Mouse (Mus musculus) heart, embryonic 15.5 days (tissue): ENCODE data around the gene Tmem132e. TPM values are rescaled to one million over a fixed set of nuclear protein-coding genes. Genes with fewer than 3 reads are reported as not detected.
A peak's percentile ranks its signal among the peaks of the same experiment; 100 is the strongest.

Experiments
- ATAC-seq: fragments of 200-750 bp; cut with Nextera tagmentation; replicated peaks from 2 replicates; pipeline ENCODE4 v1.8.0; 2017; ENCODE audit warnings: low read depth, moderate TSS enrichment; ENCODE audit not compliant: insufficient number of reproducible peaks, insufficient read depth, low FRiP score
- H3K27ac ChIP-seq: fragments of 300-500 bp; sonication (generic); 2 replicates; pipeline ENCODE4 v1.5.1; 2015; ENCODE audit warnings: mild to moderate bottlenecking, inconsistent platforms
- H3K27me3 ChIP-seq: fragments of 300-500 bp; sonication (generic); 2 replicates; pipeline ENCODE4 v1.6.1; 2015; ENCODE audit warnings: inconsistent platforms
- H3K36me3 ChIP-seq: fragments of 300-500 bp; sonication (generic); 2 replicates; pipeline ENCODE4 v1.6.1; 2015; ENCODE audit warnings: mild to moderate bottlenecking, inconsistent platforms
- H3K4me1 ChIP-seq: fragments of 300-500 bp; sonication (generic); replicated peaks from 2 replicates; pipeline ENCODE4 v1.6.1; 2015; ENCODE audit warnings: inconsistent platforms
- H3K4me2 ChIP-seq: fragments of 300-500 bp; sonication (generic); 2 replicates; pipeline ENCODE4 v1.6.1; 2015; ENCODE audit warnings: inconsistent platforms, mild to moderate bottlenecking, moderate library complexity
- H3K4me3 ChIP-seq: fragments of 300-500 bp; sonication (generic); 2 replicates; pipeline ENCODE4 v1.5.1; 2015; ENCODE audit warnings: mild to moderate bottlenecking, inconsistent platforms
- H3K9ac ChIP-seq: fragments of 300-500 bp; sonication (generic); 2 replicates; pipeline ENCODE4 v1.6.1; 2015; ENCODE audit warnings: mild to moderate bottlenecking, inconsistent platforms
- H3K9me3 ChIP-seq: fragments of 300-500 bp; sonication (generic); replicated peaks from 2 replicates; pipeline ENCODE4 v1.6.1; 2016; ENCODE audit warnings: inconsistent platforms
- WGBS: fragments of 180-500 bp; shearing (Covaris S2); methylation state at CpG from one replicate; pipeline ENCODE4 v1.1.7; 2015; ENCODE audit warnings: mixed read lengths; 5-methylcytosine and 5-hydroxymethylcytosine counted together
- polyA plus RNA-seq: library from polyadenylated mRNA; unstranded; fragments of >200 nt; fragmentation: Nextera tagmentation; extraction: Ambion mirVana; gene quantifications from 2 replicates; pipeline ENCODE4 v1.2.1, GENCODE M21; 2015

Tmem132e gene
- polyA plus RNA-seq, 1 experiment from 2014 or later: 0.06 TPM

GRCm38 (mm10) chr11:82389396-82390291, 944 bp downstream of the Tmem132e start:
- Histone ChIP-seq H3K9ac (peak overlapping the region; percentile 39), H3K4me2 (peak overlapping the region; percentile 92), H3K4me3 (peak overlapping the region; percentile 56), H3K36me3 (no peaks in the 10 kb centered on the region), H3K27me3 (peaks cover 96% of the 10 kb centered on the region), H3K9me3 (no peaks in the 10 kb centered on the region), H3K27ac (no peak overlapping the region), H3K4me1 (peaks cover 33% of the 10 kb centered on the region)
- ATAC-seq: no peak
- 3% methylated on average over 69 of the region's 69 CpGs for WGBS

- Histone ChIP-seq H3K27ac (no peak overlapping the region), H3K4me1 (peaks cover 26% of the 10 kb centered on the region), H3K27me3 (peaks cover 85% of the 10 kb centered on the region), H3K36me3 (no peaks in the 10 kb centered on the region), H3K9me3 (no peaks in the 10 kb centered on the region), H3K4me2 (no peak overlapping the region), H3K9ac (no peak overlapping the region), H3K4me3 (no peak overlapping the region)
- 50% methylated on average over 3 of the region's 3 CpGs for WGBS
- no peak for ATAC-seq
These were observed 3.6 kb downstream of the Tmem132e start for GRCm38 (mm10) chr11:82392341-82392740.

- ATAC-seq: no peak
- 6% methylated on average over 3 of the region's 3 CpGs for WGBS
- Histone ChIP-seq H3K9ac (no peak overlapping the region), H3K4me3 (no peak overlapping the region), H3K9me3 (no peaks in the 10 kb centered on the region), H3K36me3 (no peaks in the 10 kb centered on the region), H3K27ac (no peak overlapping the region), H3K4me2 (no peak overlapping the region), H3K4me1 (no peaks in the 10 kb centered on the region), H3K27me3 (peaks cover 23% of the 10 kb centered on the region)
These were observed 10.9 kb downstream of the Tmem132e start for GRCm38 (mm10) chr11:82399621-82400020.

- WGBS: 40% methylated on average over 3 of the region's 3 CpGs
- no peak overlapping the region for H3K4me3 ChIP-seq
These were observed 16.9 kb downstream of the Tmem132e start for GRCm38 (mm10) chr11:82405641-82406040.

GRCm38 (mm10) chr11:82406358-82407221, 17.9 kb downstream of the Tmem132e start:
- no peak for ATAC-seq
- Histone ChIP-seq H3K4me2 (no peak overlapping the region), H3K9ac (no peak overlapping the region), H3K9me3 (no peaks in the 10 kb centered on the region), H3K27ac (no peak overlapping the region), H3K27me3 (0 out of 2 replicates have a peak, but pooled peaks cover 3% of the 10 kb centered on the region), H3K4me1 (no peaks in the 10 kb centered on the region), H3K4me3 (no peak overlapping the region), H3K36me3 (no peaks in the 10 kb centered on the region)
- WGBS: 51% methylated on average over 11 of the region's 11 CpGs

More at GRCm38 (mm10) chr11:82405641-82406040, 16.9 kb downstream of the Tmem132e start:
- Histone ChIP-seq H3K27ac (no peak overlapping the region), H3K27me3 (0 out of 2 replicates have a peak, but pooled peaks cover 3% of the 10 kb centered on the region), H3K9ac (no peak overlapping the region), H3K4me1 (no peaks in the 10 kb centered on the region), H3K4me2 (no peak overlapping the region), H3K9me3 (no peaks in the 10 kb centered on the region), H3K36me3 (no peaks in the 10 kb centered on the region)
- ATAC-seq: no peak

- Histone ChIP-seq H3K4me3 (no peak overlapping the region), H3K4me2 (no peak overlapping the region), H3K27me3 (0 out of 2 replicates have a peak, but pooled peaks cover under 1% of the 10 kb centered on the region), H3K36me3 (no peaks in the 10 kb centered on the region), H3K9me3 (no peaks in the 10 kb centered on the region), H3K9ac (no peak overlapping the region), H3K4me1 (no peaks in the 10 kb centered on the region), H3K27ac (no peak overlapping the region)
- 55% methylated on average over 1 of the region's 1 CpGs for WGBS
- no peak for ATAC-seq
These were observed 23.8 kb downstream of the Tmem132e start for GRCm38 (mm10) chr11:82412496-82412895.

GRCm38 (mm10) chr11:82418337-82419041, 29.8 kb downstream of the Tmem132e start:
- Histone ChIP-seq H3K4me3 (no peak overlapping the region), H3K4me2 (no peak overlapping the region), H3K36me3 (no peaks in the 10 kb centered on the region), H3K27ac (no peak overlapping the region), H3K9me3 (no peaks in the 10 kb centered on the region), H3K9ac (no peak overlapping the region), H3K4me1 (no peaks in the 10 kb centered on the region), H3K27me3 (no peaks in the 10 kb centered on the region)
- ATAC-seq: no peak
- WGBS: 39% methylated on average over 8 of the region's 9 CpGs

GRCm38 (mm10) chr11:82421909-82422308, 33.2 kb downstream of the Tmem132e start:
- Histone ChIP-seq H3K9me3 (no peaks in the 10 kb centered on the region), H3K9ac (no peak overlapping the region), H3K36me3 (no peaks in the 10 kb centered on the region), H3K27me3 (no peaks in the 10 kb centered on the region), H3K4me1 (no peaks in the 10 kb centered on the region), H3K27ac (no peak overlapping the region), H3K4me2 (no peak overlapping the region), H3K4me3 (no peak overlapping the region)
- no peak for ATAC-seq
- WGBS: 52% methylated on average over 5 of the region's 5 CpGs

GRCm38 (mm10) chr11:82423521-82423920, 34.8 kb downstream of the Tmem132e start:
- WGBS: 28% methylated on average over 4 of the region's 4 CpGs

GRCm38 (mm10) chr11:82428801-82429200, 40.1 kb downstream of the Tmem132e start:
- Histone ChIP-seq H3K36me3 (no peaks in the 10 kb centered on the region), H3K4me1 (no peaks in the 10 kb centered on the region), H3K27ac (no peak overlapping the region), H3K4me3 (no peak overlapping the region), H3K9ac (no peak overlapping the region), H3K9me3 (no peaks in the 10 kb centered on the region), H3K4me2 (no peak overlapping the region), H3K27me3 (peaks cover 32% of the 10 kb centered on the region)
- no peak for ATAC-seq
- WGBS: 66% methylated on average over 4 of the region's 4 CpGs

More at GRCm38 (mm10) chr11:82423521-82423920, 34.8 kb downstream of the Tmem132e start:
- Histone ChIP-seq H3K36me3 (no peaks in the 10 kb centered on the region), H3K27me3 (no peaks in the 10 kb centered on the region), H3K27ac (no peak overlapping the region), H3K9me3 (no peaks in the 10 kb centered on the region), H3K9ac (no peak overlapping the region), H3K4me3 (no peak overlapping the region), H3K4me2 (no peak overlapping the region), H3K4me1 (no peaks in the 10 kb centered on the region)
- no peak for ATAC-seq
